Mouse (Mus musculus): ENCODE measurements around the gene Gm11096. TPM values are rescaled to one million over a fixed set of nuclear protein-coding genes. Genes with fewer than 3 reads are reported as not detected.
A peak's percentile ranks its signal among the peaks of the same experiment; 100 is the strongest.

The Gm11096 gene
- total and polyA plus RNA-seq, 2 experiments from 2014 or later: not detected

DNA sequence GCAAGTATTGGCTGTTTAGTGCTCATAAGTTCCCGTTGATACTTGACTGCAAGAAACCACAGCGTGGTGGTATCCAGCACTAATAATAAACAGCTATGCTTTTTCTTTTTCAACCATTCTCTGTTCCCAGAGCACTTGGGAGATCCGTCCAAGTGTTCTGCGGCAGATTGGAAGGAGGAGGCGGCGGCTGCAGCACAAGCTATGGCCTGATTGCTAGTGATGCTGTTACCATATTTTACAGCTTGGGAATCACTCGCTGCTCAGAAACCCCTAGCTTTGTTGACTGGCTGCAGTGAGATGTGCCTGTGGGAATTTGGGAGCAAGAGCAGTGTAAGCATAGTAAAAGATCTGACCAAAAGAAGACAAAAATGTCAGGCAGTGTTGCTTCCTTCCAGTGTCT is 14.3 kb upstream of the Gm11096 start:
- DNase-seq (ENCODE audit: low spot score): no peak
- Histone ChIP-seq H3K4me2 (ENCODE audit: low read depth, low read length, poor library complexity, severe bottlenecking) (no peak overlapping the region), H3K36me3 (ENCODE audit: insufficient read depth, low read length) (no peaks in the 10 kb centered on the region), H3K27me3 (ENCODE audit: insufficient read depth, low read length) (no peaks in the 10 kb centered on the region), H3K4me1 (ENCODE audit: insufficient read depth, low read length) (no peaks in the 10 kb centered on the region), H3K9ac (replicated peaks; ENCODE audit: low read length, poor library complexity, severe bottlenecking) (no peak overlapping the region), H3K4me3 (ENCODE audit: low read depth, low read length) (no peak overlapping the region), H3K27ac (ENCODE audit: low read depth, low read length) (no peak overlapping the region), H3K9me3 (ENCODE audit: low read length) (no peaks in the 10 kb centered on the region)
- TF ChIP-seq CTCF (IDR thresholded peaks at IDR 0.05): no peak
- WGBS: 83% methylated on average over 7 of the region's 7 CpGs
- ATAC-seq (ENCODE audit: low FRiP score): no peak

DNA sequence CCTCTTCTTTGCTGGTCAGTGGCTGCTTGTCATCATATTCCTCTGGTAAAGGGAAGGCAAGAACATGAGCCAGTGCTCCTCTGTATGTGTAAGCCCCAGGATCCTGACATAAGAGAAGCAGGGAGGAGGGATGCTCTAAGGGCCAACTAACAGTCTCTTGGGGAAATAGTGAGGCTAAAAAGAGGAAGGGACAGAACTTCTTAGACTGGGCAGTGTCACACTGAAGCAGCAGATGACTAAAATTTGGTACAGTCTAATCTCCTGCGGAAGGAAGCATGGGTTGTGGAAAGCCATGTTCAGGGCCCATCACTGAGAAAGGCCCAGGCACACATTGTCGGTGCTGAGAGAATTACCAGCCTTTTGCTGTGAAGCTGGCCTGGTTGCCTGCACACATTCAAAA is 8.8 kb upstream of the Gm11096 start:
- H3K9me3 ChIP-seq (ENCODE audit: low read length): no peaks in the 10 kb centered on the region
- H3K4me2 ChIP-seq (ENCODE audit: low read depth, low read length, poor library complexity, severe bottlenecking): no peak overlapping the region
- no peaks in the 10 kb centered on the region for H3K4me1 ChIP-seq (ENCODE audit: insufficient read depth, low read length)
- no peak for DNase-seq (ENCODE audit: low spot score)
- no peaks in the 10 kb centered on the region for H3K27me3 ChIP-seq (ENCODE audit: insufficient read depth, low read length)
- 74% methylated on average over 2 of the region's 2 CpGs for WGBS
- H3K36me3 ChIP-seq (ENCODE audit: insufficient read depth, low read length): 0 out of 2 replicates have a peak, but pooled peaks cover 3% of the 10 kb centered on the region
- no peak overlapping the region for H3K9ac ChIP-seq (replicated peaks; ENCODE audit: low read length, poor library complexity, severe bottlenecking)
- H3K4me3 ChIP-seq (ENCODE audit: low read depth, low read length): no peak overlapping the region
- TF ChIP-seq CTCF (IDR thresholded peaks at IDR 0.05): no peak
- H3K27ac ChIP-seq (ENCODE audit: low read depth, low read length): no peak overlapping the region
- no peak for ATAC-seq (ENCODE audit: low FRiP score)

DNA sequence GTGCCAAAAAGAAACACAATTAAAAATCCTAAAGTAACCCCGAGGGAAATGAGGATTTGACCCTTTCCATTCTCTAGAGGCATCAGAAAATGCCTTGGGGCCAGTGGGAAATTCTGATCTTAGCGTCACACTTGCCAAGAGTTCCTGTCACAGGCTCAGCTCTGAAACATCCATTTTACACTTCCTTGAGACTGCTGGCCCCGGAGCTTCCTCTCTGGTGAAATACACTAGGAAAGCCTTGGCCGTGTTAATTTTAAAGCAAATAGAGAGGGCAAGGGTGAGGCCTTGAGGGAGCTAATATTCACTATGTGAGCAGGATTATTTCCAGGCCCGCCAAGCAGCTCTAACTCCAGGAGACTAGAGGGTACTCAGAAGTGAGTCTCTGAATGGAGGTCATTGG is 8.4 kb upstream of the Gm11096 start:
- no peak overlapping the region for H3K27ac ChIP-seq (ENCODE audit: low read depth, low read length)
- H3K36me3 ChIP-seq (ENCODE audit: insufficient read depth, low read length): 0 out of 2 replicates have a peak, but pooled peaks cover 3% of the 10 kb centered on the region
- H3K9ac ChIP-seq (replicated peaks; ENCODE audit: low read length, poor library complexity, severe bottlenecking): no peak overlapping the region
- H3K4me2 ChIP-seq (ENCODE audit: low read depth, low read length, poor library complexity, severe bottlenecking): no peak overlapping the region
- ATAC-seq (ENCODE audit: low FRiP score) (no peak), DNase-seq (ENCODE audit: low spot score) (no peak)
- TF ChIP-seq CTCF (IDR thresholded peaks at IDR 0.05): no peak
- no peaks in the 10 kb centered on the region for H3K9me3 ChIP-seq (ENCODE audit: low read length)
- WGBS: 45% methylated on average over 5 of the region's 5 CpGs
- no peaks in the 10 kb centered on the region for H3K4me1 ChIP-seq (ENCODE audit: insufficient read depth, low read length)
- H3K4me3 ChIP-seq (ENCODE audit: low read depth, low read length): no peak overlapping the region
- no peaks in the 10 kb centered on the region for H3K27me3 ChIP-seq (ENCODE audit: insufficient read depth, low read length)

DNA sequence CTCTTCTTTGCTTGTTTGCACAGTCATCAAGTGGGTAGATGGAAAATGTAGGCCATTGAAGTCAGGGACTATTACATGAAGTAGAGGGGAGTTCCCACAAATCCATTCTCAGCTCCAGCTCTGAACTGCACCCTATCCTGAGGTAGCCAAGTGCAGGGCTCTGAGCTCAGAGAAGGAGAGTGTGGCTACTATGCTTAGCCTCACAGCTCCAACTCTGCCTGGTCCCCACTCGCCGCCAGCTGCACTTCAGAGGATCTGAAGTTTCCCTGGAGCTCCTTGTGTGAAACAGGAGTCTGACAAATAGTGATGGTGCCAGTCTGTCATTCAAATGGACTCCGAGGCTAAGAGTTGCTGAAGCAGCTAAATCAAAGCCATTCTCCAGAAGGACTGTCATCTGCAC is 13.7 kb downstream of the Gm11096 start:
- H3K9me3 ChIP-seq (ENCODE audit: low read length): no peaks in the 10 kb centered on the region
- no peaks in the 10 kb centered on the region for H3K27me3 ChIP-seq (ENCODE audit: insufficient read depth, low read length)
- H3K4me3 ChIP-seq (ENCODE audit: low read depth, low read length): no peak overlapping the region
- WGBS: 43% methylated on average over 3 of the region's 3 CpGs
- H3K36me3 ChIP-seq (ENCODE audit: insufficient read depth, low read length): no peaks in the 10 kb centered on the region
- DNase-seq (ENCODE audit: low spot score) (peak; percentile 9), ATAC-seq (ENCODE audit: low FRiP score) (no peak)
- TF ChIP-seq CTCF (IDR thresholded peaks at IDR 0.05): no peak
- no peak overlapping the region for H3K27ac ChIP-seq (ENCODE audit: low read depth, low read length)
- no peaks in the 10 kb centered on the region for H3K4me1 ChIP-seq (ENCODE audit: insufficient read depth, low read length)
- H3K9ac ChIP-seq (replicated peaks; ENCODE audit: low read length, poor library complexity, severe bottlenecking): no peak overlapping the region
- no peak overlapping the region for H3K4me2 ChIP-seq (ENCODE audit: low read depth, low read length, poor library complexity, severe bottlenecking)

DNA sequence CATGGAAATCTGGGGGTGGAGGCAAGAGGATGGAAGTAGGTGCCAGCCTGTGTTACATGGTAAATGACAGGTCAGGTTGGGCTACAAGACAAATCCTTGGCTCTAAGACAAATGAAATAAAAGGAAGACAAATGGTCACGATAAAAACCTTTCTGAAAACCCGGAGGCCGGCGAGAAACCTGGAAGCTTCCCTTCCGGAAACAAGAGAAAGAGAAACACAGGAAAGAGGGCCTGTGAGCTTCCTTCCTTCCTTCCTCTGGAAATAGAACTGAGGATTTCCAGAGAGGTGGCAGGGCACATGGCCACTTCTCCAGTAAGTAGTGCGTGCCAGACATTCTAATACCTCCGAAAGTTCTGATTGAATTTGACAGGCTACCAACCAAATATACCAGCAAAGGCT is 14.4 kb downstream of the Gm11096 start:
- 85% methylated on average over 7 of the region's 7 CpGs for whole genome bisulfite sequencing
- no peaks in the 10 kb centered on the region for H3K9me3 ChIP-seq (ENCODE audit: low read length)
- H3K4me2 ChIP-seq (ENCODE audit: low read depth, low read length, poor library complexity, severe bottlenecking): no peak overlapping the region
- H3K27ac ChIP-seq (ENCODE audit: low read depth, low read length): no peak overlapping the region
- no peak overlapping the region for H3K4me3 ChIP-seq (ENCODE audit: low read depth, low read length)
- ATAC-seq (ENCODE audit: low FRiP score) (no peak), DNase-seq (ENCODE audit: low spot score) (no peak)
- no peak for TF ChIP-seq CTCF (IDR thresholded peaks at IDR 0.05)
- no peaks in the 10 kb centered on the region for H3K27me3 ChIP-seq (ENCODE audit: insufficient read depth, low read length)
- H3K4me1 ChIP-seq (ENCODE audit: insufficient read depth, low read length): no peaks in the 10 kb centered on the region
- no peak overlapping the region for H3K9ac ChIP-seq (replicated peaks; ENCODE audit: low read length, poor library complexity, severe bottlenecking)
- H3K36me3 ChIP-seq (ENCODE audit: insufficient read depth, low read length): no peaks in the 10 kb centered on the region

DNA sequence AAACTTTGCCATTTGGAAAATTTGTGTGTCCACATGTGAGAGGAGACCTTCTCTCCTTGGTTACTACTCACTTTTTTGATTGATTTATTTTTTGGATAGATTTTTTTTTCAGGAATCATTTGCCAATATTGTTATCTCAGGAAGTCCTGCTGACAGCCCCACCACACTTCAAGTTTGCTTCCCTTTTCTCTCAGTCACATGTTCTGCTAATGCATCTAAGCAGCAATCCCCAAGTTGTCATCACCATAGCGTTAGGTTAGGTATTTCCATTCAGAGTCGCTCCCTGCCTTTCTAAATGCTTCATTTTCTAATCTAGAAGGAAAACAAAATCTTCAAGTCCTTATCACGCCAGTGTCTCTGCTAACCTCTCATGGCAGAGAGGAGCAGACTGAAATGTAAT is 17.8 kb downstream of the Gm11096 start:
- Histone ChIP-seq H3K4me1 (ENCODE audit: insufficient read depth, low read length) (no peaks in the 10 kb centered on the region), H3K36me3 (ENCODE audit: insufficient read depth, low read length) (no peaks in the 10 kb centered on the region), H3K9me3 (ENCODE audit: low read length) (no peaks in the 10 kb centered on the region), H3K27ac (ENCODE audit: low read depth, low read length) (no peak overlapping the region), H3K27me3 (ENCODE audit: insufficient read depth, low read length) (no peaks in the 10 kb centered on the region), H3K4me3 (ENCODE audit: low read depth, low read length) (no peak overlapping the region), H3K9ac (replicated peaks; ENCODE audit: low read length, poor library complexity, severe bottlenecking) (no peak overlapping the region), H3K4me2 (ENCODE audit: low read depth, low read length, poor library complexity, severe bottlenecking) (no peak overlapping the region)
- TF ChIP-seq CTCF (IDR thresholded peaks at IDR 0.05): no peak
- 81% methylated on average over 3 of the region's 3 CpGs for WGBS
- DNase-seq (ENCODE audit: low spot score): no peak
- ATAC-seq (ENCODE audit: low FRiP score): no peak
